Mouse (Mus musculus): ENCODE data around the gene Hc.
A peak's percentile ranks its signal among the peaks of the same experiment; 100 is the strongest.

Gene Hc

DNA sequence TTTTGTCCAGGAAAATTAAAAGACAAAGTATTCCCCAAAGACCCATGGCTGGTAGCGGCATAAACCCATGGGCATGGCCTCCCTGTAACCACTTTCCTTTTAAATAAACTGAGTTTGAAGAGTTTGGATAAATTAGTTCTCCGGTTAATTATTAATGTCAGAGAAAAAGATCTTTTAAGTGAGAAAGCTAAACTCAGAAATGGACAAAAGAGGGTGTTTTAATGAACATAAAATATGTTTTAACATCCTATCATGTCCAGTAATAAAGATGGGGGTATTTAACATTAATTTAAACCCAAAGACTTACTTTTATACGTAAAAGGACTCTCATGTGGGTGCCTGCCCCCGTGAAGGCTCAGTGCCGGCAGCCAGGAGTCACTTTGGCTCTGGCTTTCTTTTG is at the start of gene Hc:
Gene Hc, minus strand, starts transcription at position 101 of the 400 bp plus-strand sequence.
- DNase-seq (ENCODE audit: low read depth, low spot score), result no peak

DNA sequence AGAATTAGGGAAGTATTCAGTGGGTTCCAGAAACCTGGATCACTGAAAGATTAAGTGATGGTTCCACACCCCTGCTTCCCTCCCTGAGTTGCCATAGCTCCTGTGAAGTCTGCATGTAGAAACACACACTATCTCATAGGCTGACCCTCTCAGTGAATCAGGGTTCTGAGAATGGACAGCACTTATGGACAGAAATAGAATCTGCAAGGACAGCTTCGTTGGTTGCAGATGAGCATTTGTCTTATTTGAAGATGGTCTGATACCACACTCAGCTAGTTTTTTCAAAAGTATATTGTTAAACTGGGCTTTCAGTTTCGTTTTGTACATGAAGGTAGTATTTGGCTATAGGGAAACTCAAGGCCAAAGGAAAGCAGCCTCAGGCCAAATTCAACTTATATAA is 49.3 kb upstream of the Hc start:
- no peak for DNase-seq (ENCODE audit: low read depth, low spot score)

DNA sequence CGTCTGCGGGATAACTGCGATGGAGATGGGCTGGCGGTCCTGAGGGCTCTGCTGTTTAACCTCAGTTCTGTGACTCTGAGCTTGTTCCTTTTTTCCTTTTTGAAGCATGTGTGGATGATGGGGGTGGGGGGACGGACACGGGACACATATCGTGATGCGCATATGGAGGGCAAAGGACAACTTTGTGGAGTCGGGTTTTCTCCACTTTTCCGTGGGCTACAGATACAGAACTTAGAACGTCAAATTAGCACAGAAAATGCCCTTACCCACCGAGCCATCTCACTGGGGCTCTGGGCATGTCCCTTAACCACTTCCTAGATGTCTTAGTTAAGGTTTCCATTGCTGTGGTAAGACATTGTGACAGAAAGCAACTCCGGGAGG is 48.7 kb upstream of the Hc start:
- no peak for DNase-seq (ENCODE audit: low read depth, low spot score)

- DNase-seq (ENCODE audit: low read depth, low spot score), result peak; percentile 86
Observed at GRCm38 (mm10) chr2:35109141-35109923, 48.1 kb upstream of the Hc start, which contains the start of gene Cntrl. Gene Cntrl (plus strand): TSS chr2:35109492.

DNA sequence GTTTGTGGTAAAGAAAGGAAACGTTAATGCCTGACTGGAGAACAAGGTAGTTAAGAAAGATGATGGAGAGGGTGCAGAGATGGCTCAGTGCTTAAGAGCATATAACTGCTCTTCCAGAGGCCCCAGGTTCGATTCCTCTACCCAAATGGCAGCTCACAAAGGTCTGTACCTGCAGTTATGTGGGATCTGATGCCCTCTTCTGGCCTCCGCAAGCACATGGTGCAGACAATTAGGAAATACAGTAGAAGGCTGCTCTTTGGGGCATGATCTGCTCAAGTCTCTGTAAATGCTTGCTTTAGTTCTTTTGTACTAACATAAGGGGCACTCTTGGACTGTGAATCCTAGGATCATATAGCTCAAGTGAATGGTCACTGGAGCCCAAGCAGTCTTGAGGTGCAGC is 47.5 kb upstream of the Hc start:
- DNase-seq (ENCODE audit: low read depth, low spot score), result peak; percentile 34

- DNase-seq (ENCODE audit: low read depth, low spot score), result no peak
Observed at GRCm38 (mm10) chr2:35107984-35108635, 46.9 kb upstream of the Hc start.

DNA sequence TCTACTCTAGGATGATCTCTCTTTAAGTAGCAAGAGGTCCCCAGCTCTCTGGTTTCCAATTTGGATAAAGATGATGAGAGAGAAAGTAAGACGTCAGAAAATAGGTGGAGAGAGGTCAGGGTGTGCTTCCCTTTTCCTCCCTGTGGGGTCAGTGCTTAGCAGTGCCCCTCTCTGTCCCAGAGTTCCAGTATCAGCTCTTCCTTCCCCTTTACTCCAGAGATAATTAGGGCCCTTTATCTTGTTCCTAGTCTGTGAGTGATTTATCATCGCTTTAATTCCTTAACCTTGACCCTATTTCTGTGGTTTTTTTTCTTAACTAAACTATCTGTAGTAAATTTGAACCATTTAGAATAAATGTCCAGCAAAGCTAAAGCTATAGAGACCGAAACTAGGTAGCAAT is 43.6 kb upstream of the Hc start:
- no peak for DNase-seq (ENCODE audit: low read depth, low spot score)

GRCm38 (mm10) chr2:35103558-35103957 is 42.3 kb upstream of the Hc start:
- no peak for DNase-seq (ENCODE audit: low read depth, low spot score)

DNA sequence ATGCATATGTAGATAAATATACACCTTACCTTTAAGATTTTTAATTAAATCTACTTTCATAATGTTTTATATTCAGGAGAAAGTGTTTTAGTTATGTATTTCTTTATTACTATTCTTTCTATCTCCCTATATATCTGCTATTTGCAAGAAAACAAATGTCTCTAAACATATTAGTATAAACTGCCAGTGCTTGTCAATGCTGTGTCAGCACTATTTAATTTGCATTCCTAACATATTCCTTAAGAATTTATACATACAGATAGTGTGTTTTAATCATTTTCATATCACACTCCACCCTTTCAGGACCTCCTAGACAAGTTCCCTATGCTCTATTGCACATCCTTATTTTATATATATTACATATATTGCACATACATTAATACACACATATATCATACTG is 41.5 kb upstream of the Hc start:
- DNase-seq (ENCODE audit: low read depth, low spot score), result no peak

DNA sequence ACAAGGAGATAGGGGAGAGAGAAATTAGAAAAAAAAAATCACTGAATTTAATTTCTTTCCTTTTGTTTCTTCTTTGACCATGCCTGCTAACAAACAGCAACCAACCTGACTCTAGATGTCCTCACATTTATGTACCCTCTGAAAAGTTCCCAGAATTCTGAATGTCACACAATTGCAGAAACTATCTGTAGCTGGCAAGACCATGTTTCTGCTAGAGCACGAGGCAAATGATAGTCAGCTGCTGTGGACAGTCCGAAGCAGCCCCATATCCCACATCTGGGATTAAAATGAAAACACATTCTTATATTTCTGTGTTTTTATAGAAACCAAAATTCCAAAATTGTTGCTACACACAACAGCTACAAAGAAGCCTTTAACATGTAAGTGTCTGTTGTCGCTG is 40.2 kb upstream of the Hc start, which contains the start of gene AI182371:
Gene AI182371, minus strand, starts transcription at position 101 of the 400 bp plus-strand sequence.
- no peak for DNase-seq (ENCODE audit: low read depth, low spot score)

- no peak for DNase-seq (ENCODE audit: low read depth, low spot score)
Observed at GRCm38 (mm10) chr2:35100529-35100928, 39.3 kb upstream of the Hc start.

GRCm38 (mm10) chr2:35087418-35087817 is 26.2 kb upstream of the Hc start:
- no peak for DNase-seq (ENCODE audit: low read depth, low spot score)

DNA sequence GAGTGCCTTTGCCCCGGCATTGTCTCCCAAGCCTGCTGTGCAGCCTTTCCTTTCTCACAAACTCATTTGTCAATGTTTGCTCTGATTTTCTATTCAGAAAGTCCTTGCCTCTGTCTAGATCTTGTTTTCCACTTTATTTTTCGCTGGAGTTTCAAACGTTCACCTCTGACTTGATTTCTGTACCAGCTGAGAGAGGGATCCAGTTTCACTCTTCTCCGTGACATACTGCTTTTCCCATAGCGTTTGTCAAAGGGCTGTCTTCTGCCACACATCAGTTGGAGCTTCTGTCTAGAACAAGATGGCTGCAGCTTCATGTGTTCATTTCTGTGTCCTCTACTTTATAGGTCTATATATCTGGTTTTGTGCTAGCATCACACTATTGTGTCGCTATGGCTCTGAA is 17.9 kb upstream of the Hc start:
- DNase-seq (ENCODE audit: low read depth, low spot score), result no peak

- no peak for DNase-seq (ENCODE audit: low read depth, low spot score)
Observed at GRCm38 (mm10) chr2:35074328-35074727, 13.1 kb upstream of the Hc start.

GRCm38 (mm10) chr2:35072547-35072946 is 11.3 kb upstream of the Hc start:
- no peak for DNase-seq (ENCODE audit: low read depth, low spot score)

DNA sequence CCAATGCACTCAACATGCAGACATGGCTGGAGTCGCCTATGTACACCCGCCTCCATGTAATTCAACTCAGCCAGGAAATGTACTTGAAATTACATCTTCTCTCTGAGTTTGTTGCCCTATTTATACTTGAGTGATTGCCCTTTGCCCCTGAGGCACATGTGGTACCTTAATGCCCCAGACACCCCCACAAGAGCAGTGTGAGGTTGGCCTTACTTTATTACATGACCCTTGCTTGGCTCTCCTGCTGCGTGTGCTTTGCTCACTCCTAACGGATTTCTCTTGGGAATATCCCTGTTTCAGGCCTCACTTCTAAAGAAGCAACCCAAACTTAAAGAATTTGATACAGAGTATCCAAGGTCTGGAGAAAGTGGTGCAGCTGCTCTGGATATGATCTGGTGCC is 9.0 kb upstream of the Hc start:
- no peak for DNase-seq (ENCODE audit: low read depth, low spot score)

- no peak for DNase-seq (ENCODE audit: low read depth, low spot score)
Observed at GRCm38 (mm10) chr2:35069124-35069523, 7.9 kb upstream of the Hc start.

DNA sequence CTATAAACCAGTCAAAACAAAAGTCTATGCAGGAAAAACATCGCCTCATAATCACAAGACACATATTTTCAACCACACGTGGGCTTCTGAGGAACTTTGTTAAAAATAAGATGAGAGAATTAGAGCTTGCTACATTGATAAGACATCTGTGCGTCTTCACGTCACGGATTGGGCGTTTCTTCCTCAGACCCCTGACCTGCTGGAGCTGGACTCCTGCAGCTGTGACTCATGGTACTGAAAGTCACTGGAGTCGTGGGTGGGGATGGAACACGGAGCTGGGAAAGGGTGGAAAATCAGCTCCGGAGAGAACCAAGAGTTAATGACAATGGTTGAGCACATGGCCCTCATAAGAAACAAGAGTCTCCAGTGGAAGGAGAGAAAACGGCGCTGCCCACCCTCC is 5.9 kb upstream of the Hc start:
- DNase-seq (ENCODE audit: low read depth, low spot score), result no peak

- no peak for DNase-seq (ENCODE audit: low read depth, low spot score)
Observed at GRCm38 (mm10) chr2:35066525-35067082, 5.4 kb upstream of the Hc start.

DNA sequence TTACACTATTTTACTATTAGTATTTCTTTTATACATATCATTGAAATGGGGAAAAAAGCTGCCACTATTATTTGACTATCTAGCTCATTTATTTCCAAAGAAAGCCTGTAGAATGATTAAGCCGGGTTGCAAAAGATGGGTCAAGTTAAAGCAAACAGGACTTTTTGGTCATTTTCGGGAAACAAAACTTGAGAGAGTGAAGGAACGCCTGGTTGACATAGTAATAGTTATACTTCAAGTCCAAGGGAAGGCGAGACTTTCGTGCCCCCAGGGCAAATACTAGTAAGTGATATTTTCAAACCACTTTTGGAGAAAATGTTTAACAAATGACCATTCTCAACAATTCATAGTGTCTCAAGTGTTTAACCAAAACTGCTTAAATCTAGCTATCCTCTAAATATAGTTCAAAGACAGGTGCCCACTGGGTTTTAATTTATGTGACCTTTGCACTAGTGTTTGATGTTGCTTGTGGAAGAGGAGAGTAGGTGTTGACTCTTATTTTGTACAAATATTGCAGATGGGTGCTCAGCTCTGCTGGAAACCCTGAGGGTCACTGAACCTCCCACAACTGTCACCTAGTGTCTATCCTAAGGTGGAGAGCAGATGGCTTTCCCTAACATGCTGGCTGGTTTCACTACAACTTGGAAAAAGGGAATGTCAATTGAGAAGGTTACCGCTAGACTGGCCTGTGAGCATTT is 2.2 kb upstream of the Hc start:
- no peak for DNase-seq (ENCODE audit: low read depth, low spot score)

DNA sequence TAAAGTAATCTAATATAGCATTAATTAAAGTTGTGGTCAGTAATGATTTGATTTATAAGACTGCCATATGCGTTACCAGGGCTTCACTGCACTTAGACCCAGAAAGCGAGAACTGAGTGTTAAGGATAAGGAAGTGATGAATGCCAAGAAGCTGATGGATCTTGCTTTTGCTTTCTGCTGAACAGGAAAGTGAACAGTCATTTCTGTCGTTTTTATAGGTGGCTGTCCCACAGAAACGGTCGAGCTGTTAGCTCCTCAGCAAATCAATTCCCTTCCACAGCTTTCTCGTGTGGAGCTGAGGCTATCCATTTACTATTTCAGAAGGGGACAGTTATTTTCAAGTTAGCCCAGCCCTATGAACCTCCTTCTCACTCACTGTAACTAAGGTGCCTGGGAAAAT is 341 bp downstream of the Hc start:
- DNase-seq (ENCODE audit: low read depth, low spot score), result no peak

- no peak for DNase-seq (ENCODE audit: low read depth, low spot score)
Observed at GRCm38 (mm10) chr2:35060256-35060655, 982 bp downstream of the Hc start.

Data from embryo, embryonic 11.5 days (tissue).